Mouse (Mus musculus) G1E (cell line): ENCODE data around the gene Hist1h2bm.

Experiments
- CTCF ChIP-seq: IDR thresholded peaks from 2 replicates; pipeline ENCODE4 v1.5.1; 2012; ENCODE audit warnings: low read depth, low read length, inconsistent platforms, mixed read lengths
- GATA2 ChIP-seq: IDR thresholded peaks from 2 replicates; pipeline ENCODE4 v1.6.1; 2012; ENCODE audit warnings: low read depth, low read length, inconsistent platforms, borderline replicate concordance

DNA sequence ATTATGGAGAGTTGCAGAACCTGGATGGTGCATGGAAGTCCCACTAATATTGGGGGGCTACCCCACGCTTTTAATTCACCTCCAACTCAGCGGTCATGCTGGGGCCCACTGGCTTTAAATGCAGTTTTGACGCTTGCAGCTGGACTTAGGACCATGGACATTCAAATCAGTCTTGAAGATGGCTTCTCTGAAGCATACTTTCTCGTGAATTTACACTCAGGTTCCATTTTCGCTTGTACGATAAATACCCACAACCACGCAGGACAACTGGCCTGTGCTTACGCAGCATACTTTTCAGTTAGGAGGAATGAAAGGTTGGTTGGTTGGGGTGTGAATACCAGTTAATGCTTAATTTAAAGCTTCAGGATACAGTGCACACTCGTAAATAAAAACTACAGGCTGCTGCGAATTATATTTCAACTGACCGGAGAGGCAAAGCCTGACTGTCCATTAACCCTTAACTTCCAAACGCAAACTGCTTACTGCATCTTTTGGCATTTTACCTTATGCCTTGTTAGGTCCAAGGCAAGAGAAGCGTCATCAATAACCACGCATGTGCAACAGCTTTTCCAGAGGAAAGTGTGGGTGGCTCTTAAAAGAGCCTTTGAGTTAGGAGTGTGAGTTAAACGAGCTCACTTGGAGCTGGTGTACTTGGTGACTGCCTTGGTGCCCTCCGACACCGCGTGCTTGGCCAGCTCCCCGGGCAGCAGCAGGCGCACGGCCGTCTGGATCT is 6.5 kb upstream of the Hist1h2bm start:
- no peak for TF ChIP-seq CTCF
- TF ChIP-seq GATA2, result no peak
